Mouse (Mus musculus) C2C12 (cell line): ENCODE measurements at regions not wholly inside any gene's neighbourhood (a gene's known extent, or its start where the extent isn't known, plus 50 kb on each side); places are given as distances from the start of the nearest gene placed in this dataset.

ENCODE experiments used
- CTCF ChIP-seq: IDR thresholded peaks from one replicate; pipeline ENCODE4 v1.5.1; 2011; ENCODE audit not compliant: control insufficient read depth, insufficient read depth, insufficient read length
- MAX ChIP-seq: IDR thresholded peaks from one replicate; pipeline ENCODE4 v1.6.1; 2011; ENCODE audit warnings: mild to moderate bottlenecking, control low read depth
- MYOD1 ChIP-seq: IDR thresholded peaks from one replicate; pipeline ENCODE4 v1.6.1; 2011; ENCODE audit warnings: low read depth; ENCODE audit not compliant: control insufficient read depth, insufficient read length
- MYOG ChIP-seq: IDR thresholded peaks from one replicate; pipeline ENCODE4 v1.6.1; 2011; ENCODE audit not compliant: control insufficient read depth, insufficient read length; ENCODE audit errors: extremely low read depth
- USF1 ChIP-seq: IDR thresholded peaks from one replicate; pipeline ENCODE4 v1.6.1; 2011; ENCODE audit warnings: low read depth, mild to moderate bottlenecking, control low read depth, moderate library complexity

DNA sequence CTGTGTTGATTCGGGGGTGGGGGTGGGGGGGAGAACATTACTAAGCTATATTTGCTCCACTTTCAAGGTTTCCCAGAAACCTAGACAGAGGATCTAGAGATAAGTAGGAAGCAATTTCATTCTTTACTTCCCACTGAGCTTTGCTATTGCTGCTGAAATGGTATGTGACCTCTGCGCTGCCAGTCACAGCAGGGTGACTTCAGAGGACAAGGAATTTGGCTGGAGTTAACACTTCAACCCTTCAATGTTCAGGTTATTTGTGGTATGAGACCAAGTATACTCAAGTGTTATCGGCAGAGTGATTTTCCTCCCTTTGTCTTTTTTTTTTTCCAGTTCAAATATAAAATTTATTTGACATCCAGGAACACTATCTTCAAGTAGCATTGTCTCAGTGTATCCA lies 128.3 kb downstream of the 1700017N19Rik start:
- no peak for TF ChIP-seq MYOD1
- no peak for TF ChIP-seq MYOG
- no peak for TF ChIP-seq CTCF
- no peak for TF ChIP-seq USF1
- TF ChIP-seq MAX, result no peak
